Mouse (Mus musculus): ENCODE data around the gene Hist1h2aa. TPM values are rescaled to one million over a fixed set of nuclear protein-coding genes. Genes with fewer than 3 reads are reported as not detected.

Hist1h2aa gene
- polyA plus RNA-seq, 1 experiment from 2014 or later: not detected

DNA sequence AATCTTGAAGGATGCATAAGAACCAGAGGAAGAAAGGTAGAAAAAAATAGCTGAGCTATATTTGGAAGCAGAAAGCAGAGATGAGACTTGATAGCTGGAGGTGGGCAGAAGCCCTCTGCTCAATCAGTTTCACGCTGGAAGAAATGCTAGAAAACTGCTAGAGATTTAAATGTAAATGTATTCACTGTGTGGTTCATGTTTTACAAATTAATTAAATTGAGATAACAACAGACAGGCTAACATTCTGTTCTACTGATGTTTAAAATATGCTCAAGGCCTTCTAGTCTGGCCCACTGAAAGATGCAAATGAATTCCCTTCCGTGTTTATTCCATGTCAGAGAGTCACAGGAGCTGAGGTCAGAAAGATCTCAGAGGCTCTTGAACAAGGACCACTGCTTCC, 37.6 kb downstream of the Hist1h2aa start:
- Histone ChIP-seq H3K9ac (ENCODE audit: low read length) (no peak overlapping the region), H3K36me3 (ENCODE audit: control insufficient read depth, insufficient read depth) (no peaks in the 10 kb centered on the region), H3K4me2 (ENCODE audit: low read depth, low read length) (no peak overlapping the region), H3K4me1 (ENCODE audit: control insufficient read depth, insufficient read depth, low read length) (no peaks in the 10 kb centered on the region), H3K4me3 (ENCODE audit: low read length) (no peak overlapping the region), H3K9me3 (replicated peaks; ENCODE audit: control insufficient read depth, low read length) (no peaks in the 10 kb centered on the region), H3K27me3 (ENCODE audit: control insufficient read depth, insufficient read depth, low read length) (no peaks in the 10 kb centered on the region), H3K27ac (ENCODE audit: low read length) (no peak overlapping the region)
- WGBS: 59% methylated on average over 2 of the region's 2 CpGs
- ATAC-seq (replicated peaks; ENCODE audit: extremely low read depth, insufficient read depth, low FRiP score): no peak

DNA sequence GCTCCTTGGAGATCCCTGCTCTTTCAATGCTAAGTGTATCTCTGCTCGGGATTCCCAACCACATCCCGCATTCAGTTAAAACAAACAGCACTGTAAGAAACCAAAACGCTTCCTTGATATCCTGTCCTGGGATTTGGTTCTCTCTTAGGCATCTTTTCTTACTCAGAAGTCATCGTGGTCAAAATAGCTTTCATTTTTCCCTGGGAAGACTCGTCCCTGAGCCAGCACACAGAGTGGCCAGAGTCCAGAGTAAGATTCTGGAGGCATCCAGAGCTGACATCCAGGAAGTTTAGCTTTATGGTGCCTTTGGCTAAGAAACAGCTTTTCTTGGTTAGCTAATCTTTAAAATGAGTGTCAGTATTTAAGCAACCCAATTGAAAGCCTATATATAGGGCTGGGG, 38.0 kb downstream of the Hist1h2aa start:
- H3K4me2 ChIP-seq (ENCODE audit: low read depth, low read length): no peak overlapping the region
- no peak overlapping the region for H3K4me3 ChIP-seq (ENCODE audit: low read length)
- no peak for ATAC-seq (replicated peaks; ENCODE audit: extremely low read depth, insufficient read depth, low FRiP score)
- H3K9ac ChIP-seq (ENCODE audit: low read length): no peak overlapping the region
- H3K27me3 ChIP-seq (ENCODE audit: control insufficient read depth, insufficient read depth, low read length): no peaks in the 10 kb centered on the region
- H3K36me3 ChIP-seq (ENCODE audit: control insufficient read depth, insufficient read depth): no peaks in the 10 kb centered on the region
- WGBS: 50% methylated on average over 5 of the region's 5 CpGs
- no peak overlapping the region for H3K27ac ChIP-seq (ENCODE audit: low read length)
- H3K4me1 ChIP-seq (ENCODE audit: control insufficient read depth, insufficient read depth, low read length): no peaks in the 10 kb centered on the region
- no peaks in the 10 kb centered on the region for H3K9me3 ChIP-seq (replicated peaks; ENCODE audit: control insufficient read depth, low read length)

Small RNA genes lying within 50 kb of the gene (microRNA-seq; reads per million reads assigned to microRNA genes)
- gene Gm44344: not detected

Other genes starting within 250 kb of the Hist1h2aa start
- not detected in 2 replicates for gene Hist1h1t, start 238.6 kb upstream of the Hist1h2aa start, polyA plus RNA-seq (2015; fragmentation: Nextera tagmentation; extraction: Ambion mirVana)
- 1.9 and 2.8 TPM in 2 replicates for gene Hist1h4c, start 236.0 kb upstream of the Hist1h2aa start, polyA plus RNA-seq (2015; fragmentation: Nextera tagmentation; extraction: Ambion mirVana)
- gene Hfe, start 223.6 kb upstream of the Hist1h2aa start, polyA plus RNA-seq (2015; fragmentation: Nextera tagmentation; extraction: Ambion mirVana): 11.7 and 14.9 TPM in 2 replicates
- gene Hist1h1c, start 195.7 kb upstream of the Hist1h2aa start, polyA plus RNA-seq (2015; fragmentation: Nextera tagmentation; extraction: Ambion mirVana): 38.0 and 38.5 TPM in 2 replicates
- gene Hist1h3c, start 188.9 kb upstream of the Hist1h2aa start, polyA plus RNA-seq (2015; fragmentation: Nextera tagmentation; extraction: Ambion mirVana): 3.0 and 3.8 TPM in 2 replicates
- 0.98 and 2.2 TPM in 2 replicates for gene Hist1h2bb, start 187.7 kb upstream of the Hist1h2aa start, polyA plus RNA-seq (2015; fragmentation: Nextera tagmentation; extraction: Ambion mirVana)
- 17.0 and 20.0 TPM in 2 replicates for gene Hist1h2ab, start 183.3 kb upstream of the Hist1h2aa start, polyA plus RNA-seq (2015; fragmentation: Nextera tagmentation; extraction: Ambion mirVana)
- 3.2 and 5.0 TPM in 2 replicates for gene Hist1h3b, start 182.2 kb upstream of the Hist1h2aa start, polyA plus RNA-seq (2015; fragmentation: Nextera tagmentation; extraction: Ambion mirVana)
- 1.2 and 1.5 TPM in 2 replicates for gene Hist1h4b, start 177.4 kb upstream of the Hist1h2aa start, polyA plus RNA-seq (2015; fragmentation: Nextera tagmentation; extraction: Ambion mirVana)
- gene Hist1h4a, start 173.2 kb upstream of the Hist1h2aa start, polyA plus RNA-seq (2015; fragmentation: Nextera tagmentation; extraction: Ambion mirVana): 0.32 TPM in 1 of 2 replicates, not detected in the other
- gene Hist1h3a, start 172.1 kb upstream of the Hist1h2aa start, polyA plus RNA-seq (2015; fragmentation: Nextera tagmentation; extraction: Ambion mirVana): 1.5 and 3.4 TPM in 2 replicates
- gene Hist1h1a, start 170.8 kb upstream of the Hist1h2aa start, polyA plus RNA-seq (2015; fragmentation: Nextera tagmentation; extraction: Ambion mirVana): 0.79 and 0.97 TPM in 2 replicates
- gene Trim38, start 164.5 kb upstream of the Hist1h2aa start, polyA plus RNA-seq (2015; fragmentation: Nextera tagmentation; extraction: Ambion mirVana): 0.10 TPM in 1 of 2 replicates, not detected in the other
- gene Slc17a2, start 127.5 kb upstream of the Hist1h2aa start, polyA plus RNA-seq (2015; fragmentation: Nextera tagmentation; extraction: Ambion mirVana): not detected in 2 replicates
- not detected in 2 replicates for gene Slc17a3, start 95.0 kb upstream of the Hist1h2aa start, polyA plus RNA-seq (2015; fragmentation: Nextera tagmentation; extraction: Ambion mirVana)
- not detected in 2 replicates for gene Slc17a1, start 66.7 kb upstream of the Hist1h2aa start, polyA plus RNA-seq (2015; fragmentation: Nextera tagmentation; extraction: Ambion mirVana)
- 0.09 TPM in 1 of 2 replicates, not detected in the other for gene Slc17a4, start 19.5 kb upstream of the Hist1h2aa start, polyA plus RNA-seq (2015; fragmentation: Nextera tagmentation; extraction: Ambion mirVana)
- not detected in 2 replicates for gene Hist1h2ba, start 306 bp upstream of the Hist1h2aa start, polyA plus RNA-seq (2015; fragmentation: Nextera tagmentation; extraction: Ambion mirVana)
- not detected in 2 replicates for gene Scgn, start 56.8 kb downstream of the Hist1h2aa start, polyA plus RNA-seq (2015; fragmentation: Nextera tagmentation; extraction: Ambion mirVana)

Measured in heart, embryonic 16.5 days (tissue).